Mouse (Mus musculus): ENCODE measurements at regions not wholly inside any gene's neighbourhood (a gene's known extent, or its start where the extent isn't known, plus 50 kb on each side); places are given as distances from the start of the nearest gene placed in this dataset.

- TF ChIP-seq CTCF (conservative IDR thresholded peaks at IDR 0.05 in 1 of 2, IDR thresholded peaks at IDR 0.05 in 1 of 2; ENCODE audit: low read depth in 2 of 2, low read length in 2 of 2) (no peak), ZC3H11A (IDR thresholded peaks at IDR 0.05; ENCODE audit: low read depth, low read length) (no peak), MAX (IDR thresholded peaks at IDR 0.05; ENCODE audit: low read length) (no peak), KAT2A (IDR thresholded peaks at IDR 0.05; ENCODE audit: insufficient replicate concordance, low read length) (no peak), POLR2A (IDR thresholded peaks at IDR 0.05; ENCODE audit: low read depth, low read length) (no peak), MAFK (IDR thresholded peaks at IDR 0.05; ENCODE audit: insufficient replicate concordance, low read length) (no peak), TCF12 (IDR thresholded peaks at IDR 0.05; ENCODE audit: low read depth, low read length) (no peak), BHLHE40 (IDR thresholded peaks at IDR 0.05; ENCODE audit: low read depth, low read length) (no peak), ZMIZ1 (IDR thresholded peaks at IDR 0.05; ENCODE audit: low read depth, low read length) (no peak), JUN (IDR thresholded peaks at IDR 0.05; ENCODE audit: insufficient read depth, low read depth, low read length) (no peak), SIN3A (IDR thresholded peaks at IDR 0.05; ENCODE audit: low read length) (no peak)
These were observed 751.6 kb downstream of the Kcna4 start for GRCm38 (mm10) chr2:108042086-108042485.

Measured in CH12.LX (cell line).